Mouse (Mus musculus) MEL (cell line): Measurements from ENCODE around the gene Rassf6.

Experiments
- BHLHE40 ChIP-seq: IDR thresholded peaks from 2 replicates; pipeline ENCODE4 v1.6.1; 2012; ENCODE audit warnings: low read depth, mild to moderate bottlenecking, inconsistent platforms, low read length, improper control_type of control experiment, borderline replicate concordance
- CHD1 ChIP-seq: IDR thresholded peaks from 2 replicates; pipeline ENCODE4 v1.6.1; 2012; ENCODE audit warnings: low read depth, mild to moderate bottlenecking, inconsistent platforms, low read length, improper control_type of control experiment
- CHD2 ChIP-seq: IDR thresholded peaks from 2 replicates; pipeline ENCODE4 v1.6.1; 2011; ENCODE audit warnings: low read length, improper control_type of control experiment
- CTCF ChIP-seq, 3 experiments: IDR thresholded peaks in 2 of 3; conservative IDR thresholded peaks in 1 of 3; 2 replicates each; pipeline ENCODE4 v1.5.1; 2011 to 2012; ENCODE audit warnings: low read length in 3 of 3, low read depth in 2 of 3, mild to moderate bottlenecking in 2 of 3, improper control_type of control experiment in 1 of 3, inconsistent platforms in 1 of 3, mixed read lengths in 1 of 3, moderate library complexity in 1 of 3; ENCODE audit not compliant: control insufficient read depth in 1 of 3, insufficient read depth in 1 of 3, poor library complexity in 1 of 3, severe bottlenecking in 1 of 3
- EP300 ChIP-seq, 2 experiments: IDR thresholded peaks; 2 replicates each; pipeline ENCODE4 v1.6.1; 2011; ENCODE audit warnings: improper control_type of control experiment in 2 of 2, low read length in 2 of 2, low read depth in 1 of 2, mild to moderate bottlenecking in 1 of 2
- GATA1 ChIP-seq: IDR thresholded peaks from 2 replicates; pipeline ENCODE4 v1.6.1; 2011; ENCODE audit warnings: low read depth, low read length, improper control_type of control experiment
- MAFK ChIP-seq: IDR thresholded peaks from 2 replicates; pipeline ENCODE4 v1.6.1; 2011; ENCODE audit warnings: low read depth, mild to moderate bottlenecking, low read length, improper control_type of control experiment, borderline replicate concordance
- MYB ChIP-seq: IDR thresholded peaks from 2 replicates; pipeline ENCODE4 v1.6.1; 2011; ENCODE audit warnings: mild to moderate bottlenecking, low read depth, low read length, improper control_type of control experiment
- POLR2A ChIP-seq, 2 experiments: IDR thresholded peaks; 2 replicates each; pipeline ENCODE4 v1.6.1; 2011 to 2012; ENCODE audit warnings: low read length in 2 of 2, mild to moderate bottlenecking in 2 of 2, control low read depth in 1 of 2, improper control_type of control experiment in 1 of 2, low read depth in 1 of 2, moderate library complexity in 1 of 2; ENCODE audit not compliant: control insufficient read depth in 1 of 2, insufficient read depth in 1 of 2, poor library complexity in 1 of 2
- POLR2AphosphoS5 ChIP-seq: IDR thresholded peaks from 2 replicates; pipeline ENCODE4 v1.6.1; 2012; ENCODE audit warnings: low read depth, borderline replicate concordance, mild to moderate bottlenecking, inconsistent platforms, low read length, moderate library complexity, mixed read lengths
- SIN3A ChIP-seq: IDR thresholded peaks from 2 replicates; pipeline ENCODE4 v1.6.1; 2012; ENCODE audit warnings: low read length, improper control_type of control experiment, inconsistent platforms
- TBP ChIP-seq: IDR thresholded peaks from 2 replicates; pipeline ENCODE4 v1.8.0; 2011; ENCODE audit warnings: low read depth, low read length, improper control_type of control experiment
- ZNF384 ChIP-seq: IDR thresholded peaks from 2 replicates; pipeline ENCODE4 v1.6.1; 2012; ENCODE audit warnings: low read depth, mild to moderate bottlenecking, inconsistent platforms, low read length, improper control_type of control experiment

DNA sequence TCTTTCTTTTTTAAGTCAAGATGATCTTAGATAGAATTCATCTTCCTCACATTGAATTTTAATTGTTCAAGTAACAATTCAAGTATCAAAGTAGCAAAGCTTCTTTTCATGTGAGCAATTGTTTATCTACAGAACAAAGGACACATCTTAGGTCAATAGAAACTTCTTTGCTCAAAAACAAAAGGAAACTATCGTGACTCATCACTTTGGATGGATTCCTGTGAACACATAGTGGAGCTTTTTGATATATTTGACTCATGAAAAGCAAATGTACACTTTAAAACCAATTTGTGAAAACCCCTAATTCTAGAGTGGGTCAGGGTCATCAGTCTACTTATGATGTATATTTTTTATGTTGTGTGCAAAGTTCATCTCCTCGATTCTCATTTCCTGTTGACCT lies 37.1 kb upstream of the Rassf6 start:
- TF ChIP-seq CTCF (IDR thresholded peaks at IDR 0.05 in 2 of 3, conservative IDR thresholded peaks at IDR 0.05 in 1 of 3; ENCODE audit: control insufficient read depth in 1 of 3, insufficient read depth in 1 of 3, low read depth in 2 of 3, low read length in 3 of 3, poor library complexity in 1 of 3, severe bottlenecking in 1 of 3) (no peak), ZNF384 (no peak), MAFK (no peak), SIN3A (no peak), POLR2AphosphoS5 (no peak), GATA1 (no peak), TBP (no peak), EP300 (IDR thresholded peaks at IDR 0.05; ENCODE audit: low read depth in 1 of 2, low read length in 2 of 2) (no peak), POLR2A (IDR thresholded peaks at IDR 0.05; ENCODE audit: control insufficient read depth in 1 of 2, insufficient read depth in 1 of 2, low read depth in 1 of 2, low read length in 2 of 2, poor library complexity in 1 of 2) (no peak), CHD1 (no peak), MYB (no peak), CHD2 (no peak), BHLHE40 (no peak)
